Mouse (Mus musculus): Measurements from ENCODE around the gene Nuak2.

The Nuak2 gene

DNA sequence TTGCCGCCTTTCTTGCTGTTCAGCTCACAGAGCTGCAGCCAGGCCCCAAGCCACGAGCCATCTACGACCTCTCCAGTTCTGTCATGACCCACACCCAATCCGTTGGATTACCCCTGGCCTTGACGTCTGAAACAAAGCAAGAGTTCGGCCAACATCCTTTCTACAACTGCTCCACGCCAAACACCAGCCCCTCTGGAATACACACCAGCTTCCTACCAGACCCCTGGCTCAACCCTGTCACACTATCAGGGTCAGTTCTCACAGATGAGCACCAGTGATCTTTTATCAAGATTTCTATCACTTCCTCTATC is 61.1 kb downstream of the Nuak2 start:
- no peak for DNase-seq (ENCODE audit: low spot score in 2 of 2)

GRCm38 (mm10) chr1:132377811-132378210 is 61.9 kb downstream of the Nuak2 start:
- no peak for DNase-seq (ENCODE audit: low spot score in 2 of 2)

GRCm38 (mm10) chr1:132380550-132381100 is 64.7 kb downstream of the Nuak2 start:
- no peak for DNase-seq (ENCODE audit: low spot score in 2 of 2)

DNA sequence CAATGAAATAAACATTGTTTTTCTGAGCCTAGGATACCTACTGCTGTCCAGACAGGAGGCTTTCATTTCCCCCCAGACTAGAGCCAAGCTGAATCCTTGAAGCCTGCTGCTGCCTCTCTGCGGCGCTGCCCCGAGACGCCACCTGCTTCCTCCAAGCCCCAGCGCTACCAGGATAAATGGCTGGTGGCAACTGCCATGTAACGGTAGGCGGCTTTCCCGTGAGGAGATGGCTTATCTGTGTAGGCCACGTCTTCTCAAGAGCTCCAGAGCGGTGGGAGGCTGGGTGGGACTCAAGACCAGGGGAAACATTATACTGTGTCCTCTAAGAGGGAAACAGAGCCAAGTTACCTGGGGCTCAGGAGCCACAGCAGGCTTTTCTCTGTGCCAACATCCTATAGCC is 66.0 kb downstream of the Nuak2 start:
- no peak for DNase-seq (ENCODE audit: low spot score in 2 of 2)
